Mouse (Mus musculus): ENCODE data around the gene Entpd1.

- no peak for TF ChIP-seq POLR2A (IDR thresholded peaks at IDR 0.05; ENCODE audit: control insufficient read depth, extremely low read depth, insufficient read depth, low read length, poor library complexity)
- no peak for TF ChIP-seq CTCF (IDR thresholded peaks at IDR 0.05; ENCODE audit: borderline replicate concordance, control insufficient read depth, extremely low read depth, insufficient read depth, low read length, poor library complexity)
These were observed 102.5 kb downstream of the Entpd1 start for GRCm38 (mm10) chr19:40714700-40715099.
